Comparison of ENCODE assay signal across 8 mouse cellular contexts in genomic region chr7:132781130-132781814, GRCm38 (mm10). TPM values are rescaled to one million over a fixed set of nuclear protein-coding genes. Genes with fewer than 3 reads are reported as not detected.
DNase-seq lines count a peak whose midpoint lies in the region; ATAC-seq and TF ChIP-seq lines count a peak whose summit lies in the region.

No protein-coding gene starts in this region.

- WGBS in kidney, embryonic 15.5 days: 26% methylated on average over 7 of the region's 7 CpGs
- 16% methylated on average over 7 of the region's 7 CpGs for WGBS in hindbrain, postnatal 0 days
- WGBS in neural tube, embryonic 12.5 days: 14% methylated on average over 7 of the region's 7 CpGs

- peak; percentile 37 for TF ChIP-seq CTCF in hindbrain, postnatal 0 days (IDR thresholded peaks at IDR 0.05; ENCODE audit: low read depth)

- H3K9me3 ChIP-seq in kidney, embryonic 15.5 days (replicated peaks): no peaks in the 10 kb centered on the region
- H3K9me3 ChIP-seq in hindbrain, postnatal 0 days (ENCODE audit: low read length): no peaks in the 10 kb centered on the region
- H3K9me3 ChIP-seq in neural tube, embryonic 12.5 days: no peaks in the 10 kb centered on the region

- DNase-seq in kidney, adult 11 months: no peak
- peak; percentile 19 for DNase-seq in embryo, embryonic 11.5 days (ENCODE audit: low read depth, low spot score)
- DNase-seq in hindbrain, postnatal 0 days (ENCODE audit: low spot score): peak; percentile 79
- no peak for DNase-seq in layer of hippocampus, adult 9-11 months
- no peak for DNase-seq in gastrocnemius, adult 18-20 months (ENCODE audit: low spot score)
- DNase-seq in frontal cortex, postnatal 14 days (ENCODE audit: low spot score in 2 of 2): no peak

- no peak overlapping the region for H3K9ac ChIP-seq in kidney, embryonic 15.5 days
- H3K9ac ChIP-seq in hindbrain, postnatal 0 days (replicated peaks; ENCODE audit: low read length): no peak overlapping the region
- H3K9ac ChIP-seq in neural tube, embryonic 12.5 days: no peak overlapping the region; the same call in 1 of the 2 replicates

- H3K36me3 ChIP-seq in kidney, embryonic 15.5 days: peaks cover 15% of the 10 kb centered on the region
- H3K36me3 ChIP-seq in hindbrain, postnatal 0 days (ENCODE audit: insufficient read depth, low read length): peaks cover 9% of the 10 kb centered on the region; the same call in 1 of the 2 replicates
- peaks cover 23% of the 10 kb centered on the region for H3K36me3 ChIP-seq in neural tube, embryonic 12.5 days

- peak overlapping the region; percentile 79 for H3K27ac ChIP-seq in kidney, embryonic 15.5 days
- H3K27ac ChIP-seq in hindbrain, postnatal 0 days: peak overlapping the region; percentile 69
- H3K27ac ChIP-seq in neural tube, embryonic 12.5 days: peak overlapping the region; percentile 22; the same call in 1 of the 2 replicates

- H3K4me3 ChIP-seq in kidney, embryonic 15.5 days (replicated peaks): no peak overlapping the region
- H3K4me3 ChIP-seq in hindbrain, postnatal 0 days (ENCODE audit: low read length): no peak overlapping the region
- H3K4me3 ChIP-seq in neural tube, embryonic 12.5 days: no peak overlapping the region

- no peaks in the 10 kb centered on the region for H3K27me3 ChIP-seq in kidney, embryonic 15.5 days
- no peaks in the 10 kb centered on the region for H3K27me3 ChIP-seq in hindbrain, postnatal 0 days (ENCODE audit: insufficient read depth, low read length)
- H3K27me3 ChIP-seq in neural tube, embryonic 12.5 days (replicated peaks): no peaks in the 10 kb centered on the region

- peaks cover 57% of the 10 kb centered on the region for H3K4me1 ChIP-seq in kidney, embryonic 15.5 days
- peaks cover 31% of the 10 kb centered on the region for H3K4me1 ChIP-seq in hindbrain, postnatal 0 days (ENCODE audit: insufficient read depth, low read length)
- peaks cover 28% of the 10 kb centered on the region for H3K4me1 ChIP-seq in neural tube, embryonic 12.5 days

- ATAC-seq in kidney, embryonic 15.5 days (replicated peaks; ENCODE audit: low FRiP score): peak; percentile 23; the same call in 1 of the 2 replicates
- ATAC-seq in hindbrain, postnatal 0 days: peak; percentile 73
- peak; percentile 83 for ATAC-seq in neural tube, embryonic 12.5 days (ENCODE audit: low FRiP score, low read depth)

- no peak overlapping the region for H3K4me2 ChIP-seq in kidney, embryonic 15.5 days
- H3K4me2 ChIP-seq in hindbrain, postnatal 0 days (ENCODE audit: low read depth, low read length): no peak overlapping the region
- peak overlapping the region; percentile 38; the same call in 1 of the 2 replicates for H3K4me2 ChIP-seq in neural tube, embryonic 12.5 days (replicated peaks)

RNA-seq across cellular contexts. Expression of gene Fam53b, which starts 32.4 kb away (rescaled TPM):
- 22.0 and 22.5 TPM in 2 replicates for polyA plus RNA-seq in kidney, embryonic 15.5 days (2015; fragmentation: Nextera tagmentation; extraction: Ambion mirVana)
- total RNA-seq in hindbrain, postnatal 0 days (2014; rRNA removed): 20.9 and 21.0 TPM in 2 replicates
- polyA plus RNA-seq in hindbrain, postnatal 0 days (2015; fragmentation: Nextera tagmentation; extraction: Ambion mirVana): 10.2 and 12.9 TPM in 2 replicates
- polyA plus RNA-seq in neural tube, embryonic 12.5 days (2016; fragmentation: Nextera tagmentation; extraction: Ambion mirVana): 25.0 and 25.3 TPM in 2 replicates
- total RNA-seq in gastrocnemius, adult 18-20 months (2021): 10 to 100 TPM; 25.7 to 30.2 TPM

Comparison
In these comparisons a context has a peak if more than half of its experiments do, and no peak if none do; other contexts are left out.
1. ATAC-seq: peak in every context shown above with its lines; median percentile 83 in neural tube, embryonic 12.5 days; 73 in hindbrain, postnatal 0 days; 23 in kidney, embryonic 15.5 days.
2. H3K27ac ChIP-seq: peak in every context shown above with its lines; median percentile 79 in kidney, embryonic 15.5 days; 69 in hindbrain, postnatal 0 days; 22 in neural tube, embryonic 12.5 days.
3. DNase-seq: peak in embryo, embryonic 11.5 days (single experiment) and hindbrain, postnatal 0 days (single experiment); none in kidney, adult 11 months (single experiment), layer of hippocampus, adult 9-11 months (single experiment), gastrocnemius, adult 18-20 months (single experiment) and frontal cortex, postnatal 14 days (0 of 2).